Mouse (Mus musculus) T-cell, adult 2 months (primary cell): ENCODE data around the gene Rpl18a.

Source experiments
- DNase-seq: peaks from one replicate; pipeline ENCODE4 v3.0.0; 2022; ENCODE audit warnings: low spot score

Rpl18a gene

DNA sequence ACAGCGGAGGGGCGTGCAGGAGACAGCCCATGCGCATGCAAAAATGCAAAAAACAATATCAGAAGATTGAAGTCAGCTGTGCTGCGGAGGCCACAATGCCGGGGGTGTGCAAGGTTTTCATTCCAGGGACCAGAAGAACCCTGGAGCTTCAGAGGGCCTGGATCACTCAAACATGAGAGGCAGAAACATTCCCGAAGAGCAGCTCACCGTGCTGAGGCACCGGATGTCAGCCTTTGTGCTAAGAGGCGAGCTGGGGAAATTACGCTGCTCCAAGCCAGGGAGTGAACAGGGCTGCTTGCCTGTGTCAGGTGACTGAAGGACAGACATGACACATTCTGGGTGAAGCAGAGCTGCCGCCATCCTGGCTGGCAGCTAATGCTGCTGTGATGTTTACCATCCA lies 16.7 kb downstream of the Rpl18a start:
- no peak for DNase-seq

DNA sequence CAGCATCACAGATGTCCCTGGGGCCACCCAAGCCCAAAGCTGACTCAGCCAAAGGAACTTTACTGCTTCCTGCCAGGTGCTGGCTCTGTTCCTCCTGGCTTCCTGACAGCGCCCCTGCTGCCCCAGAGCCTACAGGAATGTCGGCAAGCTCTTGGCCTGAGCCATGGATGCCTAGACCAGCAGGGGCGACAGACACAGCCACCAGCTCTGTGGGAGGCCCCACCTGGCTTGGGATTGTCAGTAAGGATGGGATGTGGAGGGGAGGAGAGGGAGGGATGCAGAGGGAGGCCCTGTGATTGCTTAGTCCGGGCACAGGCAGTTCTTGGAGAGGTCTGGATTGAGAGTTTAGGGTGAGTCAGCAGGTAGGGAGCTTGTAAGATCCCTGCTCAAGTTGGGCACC lies 17.1 kb downstream of the Rpl18a start:
- no peak for DNase-seq

DNA sequence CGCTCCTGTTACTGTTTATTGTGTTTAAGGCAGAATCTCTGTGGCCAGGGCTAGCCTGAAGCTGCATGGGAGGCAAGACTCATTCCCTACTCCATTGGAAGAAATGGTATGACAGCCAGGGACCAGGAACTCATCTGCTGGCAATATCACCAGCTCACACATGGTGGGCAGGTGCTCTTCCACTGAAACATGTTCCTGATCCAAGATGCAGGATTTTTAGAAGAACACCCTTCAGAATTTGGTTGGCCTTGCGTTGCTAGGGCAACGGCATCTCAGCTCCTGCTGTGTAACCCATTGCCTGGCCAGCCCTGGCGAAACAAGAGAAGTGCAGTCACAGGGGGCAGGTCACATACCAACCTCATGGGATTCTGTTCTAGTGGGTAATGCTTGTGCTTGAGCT lies 17.7 kb downstream of the Rpl18a start:
- no peak for DNase-seq

DNA sequence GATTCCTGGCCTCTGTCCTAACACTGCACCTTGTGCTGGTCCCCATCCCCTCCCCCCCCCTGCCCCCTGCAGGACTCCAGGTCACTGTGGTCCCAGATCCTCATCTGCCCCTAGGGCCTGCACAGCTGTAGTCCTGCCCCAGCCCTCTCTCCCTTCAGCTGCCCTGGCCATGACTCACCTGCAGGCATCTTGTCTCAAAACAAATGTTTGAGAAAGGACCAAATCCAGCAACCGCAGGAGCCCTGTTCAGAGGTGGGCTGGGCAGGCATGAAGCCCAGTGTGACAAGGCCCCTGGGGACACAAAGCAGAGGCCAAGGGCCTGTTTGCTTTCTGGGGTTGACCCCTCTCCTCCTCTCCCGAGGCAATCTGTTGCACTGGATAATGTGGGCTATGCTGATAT lies 19.0 kb downstream of the Rpl18a start:
- no peak for DNase-seq

DNA sequence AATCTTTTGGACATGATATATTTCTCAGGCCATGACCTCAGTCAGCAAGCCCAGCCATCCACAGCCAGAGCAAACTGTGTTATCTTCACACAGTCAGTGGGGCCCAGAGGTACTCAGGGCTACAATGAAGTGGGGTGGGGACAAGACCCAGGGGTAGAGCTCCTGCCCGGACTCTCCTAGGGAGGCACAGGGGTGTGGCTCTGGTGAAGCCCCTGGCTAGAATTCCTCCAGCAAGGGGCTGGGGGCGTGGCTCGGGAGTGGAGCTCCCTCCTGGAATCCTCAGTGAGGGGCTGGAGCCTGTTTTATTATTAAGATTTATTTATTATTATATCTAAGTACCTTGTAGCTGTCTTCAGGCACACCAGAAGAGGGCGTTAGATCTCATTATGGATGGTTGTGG lies 20.8 kb downstream of the Rpl18a start:
- DNase-seq, result no peak

DNA sequence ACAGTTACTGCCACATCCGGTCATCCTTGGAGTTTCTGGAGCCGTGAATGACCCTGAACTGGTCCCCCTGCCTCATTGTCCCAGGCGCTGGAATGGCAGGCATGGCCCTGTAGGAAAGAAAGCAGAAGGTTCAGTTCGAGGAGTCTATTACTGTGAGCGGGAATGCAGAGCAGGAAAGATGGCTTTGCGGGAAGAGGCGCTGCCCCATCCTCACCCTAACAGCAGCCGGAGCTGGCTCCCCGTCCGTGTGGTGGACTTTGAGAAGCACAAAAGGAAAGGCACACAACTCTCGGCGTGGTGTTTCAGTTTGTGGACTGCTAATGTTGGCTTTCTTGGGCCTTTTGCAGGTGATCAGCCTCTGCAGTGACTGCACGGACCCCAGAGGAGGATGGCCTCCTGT lies 22.8 kb downstream of the Rpl18a start:
- DNase-seq, result no peak

DNA sequence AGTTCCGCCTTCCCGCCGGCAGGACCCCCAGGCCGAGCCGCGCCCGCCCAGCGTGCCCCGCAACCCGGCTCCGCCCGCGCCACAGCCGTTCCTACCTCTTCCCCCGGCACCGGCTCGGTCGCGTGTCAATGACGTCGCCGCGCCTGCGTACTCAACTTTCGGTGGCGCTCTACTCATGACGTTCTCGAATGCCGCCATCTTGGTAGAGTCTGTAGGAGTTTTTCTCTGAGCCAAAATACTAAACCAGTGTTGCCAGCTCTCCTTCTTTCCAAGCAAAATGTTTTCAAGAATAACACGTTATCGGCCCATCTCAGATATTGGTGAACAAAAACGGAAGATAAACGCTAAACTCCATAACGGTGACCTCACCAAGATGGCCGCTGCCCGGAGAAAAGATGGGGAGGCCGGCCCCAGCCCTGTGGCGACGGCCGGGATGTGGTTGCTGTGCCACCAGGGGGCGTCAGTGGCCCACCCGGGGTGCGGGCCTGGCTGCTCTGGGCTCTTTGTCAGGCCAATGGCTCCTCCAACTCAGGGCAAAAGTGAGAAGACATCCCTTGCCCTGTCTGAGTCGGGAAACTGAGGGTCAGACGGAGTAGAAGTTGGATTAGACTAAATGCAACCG lies 23.7 kb downstream of the Rpl18a start, which contains the start of gene Ccdc124:
Gene Ccdc124 (minus strand): TSS at position 572 of the 622 bp plus-strand sequence.
- peak; percentile 94 for DNase-seq

DNA sequence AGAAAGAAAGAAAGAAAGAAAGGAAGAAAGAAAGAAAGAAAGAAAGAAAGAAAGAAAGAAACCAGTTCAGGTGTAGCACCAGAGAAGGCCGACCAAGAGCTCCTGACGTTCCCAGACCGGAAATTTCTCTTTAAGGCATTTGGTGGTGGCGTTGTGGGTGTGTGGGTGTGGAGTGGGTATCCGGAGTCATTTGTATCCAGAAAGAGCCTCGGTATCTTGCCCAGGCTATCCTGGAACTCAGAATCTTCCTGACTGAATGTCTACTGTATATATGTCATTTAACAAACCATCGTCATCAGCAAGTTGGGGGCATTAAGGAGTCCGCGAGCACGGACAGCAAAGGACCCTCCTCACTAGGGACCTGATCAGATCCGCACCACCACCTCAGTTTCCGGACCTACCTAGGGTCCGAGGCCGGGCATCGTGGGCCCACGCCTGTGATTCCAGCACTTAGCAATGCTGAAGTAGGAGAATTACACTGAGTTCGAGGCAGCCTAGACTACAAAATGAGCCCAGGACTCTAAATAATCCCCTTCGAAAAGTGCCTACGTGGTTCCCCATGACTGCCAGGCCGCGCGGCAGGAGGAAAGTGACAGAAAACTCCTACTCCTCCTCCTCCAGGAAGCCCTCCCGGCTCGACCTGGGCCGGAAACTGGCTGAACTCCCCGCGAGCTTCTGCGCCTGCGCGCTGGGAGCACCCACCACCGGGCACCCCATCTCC lies 24.4 kb downstream of the Rpl18a start:
- DNase-seq, result no peak

DNA sequence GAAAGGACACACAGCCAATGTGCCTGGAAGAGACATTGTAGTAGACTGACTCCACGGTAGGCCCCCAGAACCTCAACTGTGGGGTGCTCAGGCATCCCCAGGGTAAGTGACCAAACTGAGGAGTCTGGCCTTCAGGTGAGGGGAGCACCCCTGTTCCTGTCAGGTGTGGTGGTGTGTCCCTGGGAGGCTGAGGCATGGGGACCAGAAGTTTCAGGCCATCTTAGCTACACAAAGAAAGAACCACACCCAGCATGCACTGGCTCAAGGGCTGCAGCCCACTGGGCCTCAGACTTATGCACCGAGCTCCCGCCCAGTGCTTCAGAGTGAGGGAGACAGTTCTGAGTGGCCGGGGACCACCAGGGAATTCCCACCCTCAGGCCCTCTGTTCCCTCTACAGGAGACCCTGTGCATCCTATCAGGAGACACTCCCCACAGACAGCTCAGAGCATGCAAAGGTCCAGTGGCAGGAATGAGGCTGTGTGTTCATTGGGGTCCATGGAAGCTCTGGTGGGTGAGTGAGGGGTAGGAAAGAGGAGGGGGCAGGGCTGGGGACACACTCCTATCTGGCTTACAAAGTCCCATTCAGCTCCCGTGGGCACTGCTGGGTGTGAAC lies 25.9 kb downstream of the Rpl18a start:
- no peak for DNase-seq

DNA sequence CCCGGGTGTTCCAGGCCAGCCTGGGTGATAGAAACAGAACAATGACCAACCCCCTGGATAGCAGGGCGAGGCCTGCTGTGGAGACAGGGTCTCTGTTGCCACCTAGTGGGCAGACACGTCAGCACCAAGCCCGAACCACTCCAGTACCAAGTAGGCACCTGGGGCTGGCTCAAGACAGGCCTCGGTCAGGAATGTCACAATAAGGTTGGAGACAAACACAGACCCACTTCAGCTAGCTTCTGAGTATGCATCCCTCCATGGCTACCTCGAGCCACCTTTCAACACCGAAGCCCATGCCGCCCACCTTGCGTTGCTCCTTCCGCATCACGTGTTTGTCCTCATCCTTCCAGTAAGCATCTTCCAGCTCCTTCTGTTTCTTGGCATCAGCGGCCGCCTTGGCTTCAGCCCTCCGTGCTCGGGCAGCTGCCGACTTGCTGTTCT lies 27.6 kb downstream of the Rpl18a start:
- peak; percentile 75 for DNase-seq

DNA sequence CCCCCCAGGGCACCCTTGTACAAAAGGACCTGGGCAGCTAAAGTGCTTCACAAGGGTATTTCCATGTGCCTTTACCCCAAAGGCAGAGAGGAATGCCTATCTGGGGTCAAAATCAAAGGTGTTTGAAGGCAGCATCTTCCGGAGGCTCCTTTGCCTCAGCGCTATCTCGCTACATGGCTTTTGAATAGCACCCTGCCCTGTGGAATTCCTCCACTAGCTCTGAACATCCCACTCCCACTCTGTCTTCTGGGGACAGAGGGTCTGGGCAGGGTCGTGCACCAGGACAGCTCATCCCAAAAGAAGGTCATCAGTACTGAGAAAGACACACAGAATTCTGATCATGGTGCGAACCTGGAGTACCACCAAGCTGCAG lies 28.0 kb downstream of the Rpl18a start:
- DNase-seq, result no peak

DNA sequence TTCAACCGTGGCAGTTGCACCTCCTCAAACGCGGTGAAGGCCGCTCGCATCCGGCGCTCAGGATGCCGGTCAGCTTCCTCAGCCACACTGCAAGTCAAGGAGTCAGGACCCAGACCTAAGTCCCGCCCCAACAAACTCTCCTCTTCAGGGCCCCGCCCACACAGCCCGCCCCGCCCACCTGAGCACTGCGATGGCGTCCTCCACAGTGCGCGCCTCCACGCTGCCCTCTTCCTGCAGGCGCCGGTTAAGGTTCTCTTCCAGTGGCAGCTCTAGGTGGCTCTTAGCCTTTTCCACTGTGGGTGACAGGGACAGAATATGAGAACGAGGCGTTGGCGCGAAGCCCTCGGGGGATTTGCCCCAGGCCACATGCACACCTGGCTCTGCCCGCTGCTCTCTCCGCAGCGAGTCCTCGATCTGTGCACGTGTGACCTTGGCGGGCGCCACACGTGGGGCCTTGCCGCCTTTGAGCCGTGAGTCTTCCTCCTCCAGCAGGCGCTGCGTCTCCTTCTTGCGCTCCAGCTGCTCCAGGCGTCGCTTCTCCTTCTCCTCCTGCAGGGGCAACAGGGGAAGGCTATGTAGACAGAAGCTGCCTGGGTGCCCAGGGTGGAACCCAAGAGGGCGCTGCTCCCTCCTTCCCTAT lies 28.5 kb downstream of the Rpl18a start:
- DNase-seq, result peak; percentile 52

DNA sequence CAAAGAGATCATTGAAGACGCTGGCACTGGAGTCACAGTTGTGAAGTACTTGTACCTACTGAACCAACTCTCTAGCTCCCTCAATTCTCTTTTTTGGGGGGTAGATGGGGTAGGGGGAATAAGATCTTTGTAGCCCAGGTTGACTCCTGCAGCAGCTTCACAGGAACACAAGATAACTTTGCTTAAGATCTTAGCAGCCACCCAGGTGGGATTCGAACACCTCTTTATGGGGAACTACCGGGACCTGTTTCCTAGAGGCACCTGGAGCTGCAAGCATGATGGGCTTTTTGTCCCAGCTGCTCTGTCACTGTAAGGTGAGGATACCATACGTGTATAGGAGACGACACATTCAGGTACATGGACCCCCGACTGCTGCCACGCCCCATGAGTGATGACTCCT lies 30.6 kb downstream of the Rpl18a start:
- no peak for DNase-seq

DNA sequence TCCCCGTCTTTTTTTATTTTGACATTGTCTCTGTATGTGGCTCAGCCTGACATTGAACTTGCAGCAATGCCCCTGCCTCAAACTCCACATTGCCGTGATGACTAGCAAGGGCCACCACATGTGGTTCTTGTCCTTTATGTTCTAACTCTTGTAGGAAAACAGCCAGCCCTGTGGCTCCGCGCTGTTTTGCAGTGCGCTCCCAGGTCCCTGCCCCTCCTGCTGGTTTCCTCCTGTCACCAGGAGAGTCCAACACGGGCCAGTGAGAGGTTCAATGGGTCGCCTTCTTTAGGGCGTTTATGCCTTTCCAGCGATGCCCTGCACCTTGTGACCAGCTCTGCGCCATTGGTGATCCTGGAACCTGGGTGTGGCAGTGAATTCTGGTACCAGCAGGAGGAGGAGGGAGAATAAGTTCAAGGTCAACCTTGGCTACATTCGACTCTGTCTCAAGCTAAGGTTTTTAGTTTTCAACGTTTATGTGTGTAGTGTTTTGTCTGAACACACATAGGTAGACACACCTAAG lies 31.2 kb downstream of the Rpl18a start:
- no peak for DNase-seq

DNA sequence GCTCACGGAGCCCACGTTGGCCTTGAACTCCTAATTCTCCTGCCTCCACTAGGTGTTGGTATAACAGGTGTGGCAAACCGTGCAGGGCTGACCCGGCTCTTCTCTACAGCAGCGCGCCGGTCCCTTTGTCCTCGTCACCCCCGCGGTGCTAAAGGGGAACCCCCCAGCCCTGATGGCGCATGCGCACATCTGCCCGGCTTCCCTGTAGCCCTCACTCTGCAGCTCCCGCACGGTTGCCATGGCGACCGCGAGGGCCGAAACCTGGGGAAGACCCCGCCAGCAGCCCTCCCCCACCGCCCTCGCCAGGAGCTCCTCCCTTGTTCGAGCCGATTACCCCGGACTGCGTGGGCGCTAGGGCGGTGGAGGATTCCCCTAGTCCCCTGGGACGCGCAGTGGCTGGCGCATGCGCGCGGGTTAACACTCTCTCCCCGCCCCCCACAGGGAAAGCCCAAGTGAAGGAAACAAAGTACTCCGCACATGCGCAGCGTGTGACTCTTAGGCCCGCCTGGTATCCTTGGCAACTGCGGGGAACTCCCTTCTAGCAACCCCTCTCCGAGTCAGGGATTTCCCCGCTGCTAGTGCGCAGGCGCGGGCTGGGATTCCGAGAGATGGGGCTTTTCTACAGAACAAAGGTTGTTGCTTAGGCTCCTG lies 31.7 kb downstream of the Rpl18a start:
- DNase-seq, result peak; percentile 100

DNA sequence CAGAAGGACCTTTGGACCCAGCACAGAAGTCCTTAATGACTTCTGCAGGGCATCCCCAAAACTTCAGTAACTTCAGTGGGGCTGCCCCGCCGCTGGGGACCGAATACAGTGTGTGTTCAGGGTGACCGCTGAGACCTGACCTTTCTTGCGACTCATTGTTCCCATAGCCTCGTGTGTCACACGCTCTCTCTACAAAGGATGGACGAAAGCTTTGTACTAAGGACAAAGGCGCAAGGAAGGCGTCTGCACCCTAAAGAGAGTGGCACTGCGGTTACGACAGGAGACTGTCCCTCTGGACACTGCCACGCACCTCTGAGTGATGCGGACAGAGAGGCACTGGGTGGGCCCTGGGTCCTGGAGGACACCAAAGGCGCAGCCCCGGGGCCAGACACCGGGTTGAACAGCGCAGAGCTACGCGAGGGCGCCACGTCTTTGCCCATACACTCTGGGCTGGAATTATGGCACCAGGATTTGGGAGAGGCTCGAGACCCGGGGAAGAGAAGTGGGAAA lies 32.4 kb downstream of the Rpl18a start:
- DNase-seq, result no peak

DNA sequence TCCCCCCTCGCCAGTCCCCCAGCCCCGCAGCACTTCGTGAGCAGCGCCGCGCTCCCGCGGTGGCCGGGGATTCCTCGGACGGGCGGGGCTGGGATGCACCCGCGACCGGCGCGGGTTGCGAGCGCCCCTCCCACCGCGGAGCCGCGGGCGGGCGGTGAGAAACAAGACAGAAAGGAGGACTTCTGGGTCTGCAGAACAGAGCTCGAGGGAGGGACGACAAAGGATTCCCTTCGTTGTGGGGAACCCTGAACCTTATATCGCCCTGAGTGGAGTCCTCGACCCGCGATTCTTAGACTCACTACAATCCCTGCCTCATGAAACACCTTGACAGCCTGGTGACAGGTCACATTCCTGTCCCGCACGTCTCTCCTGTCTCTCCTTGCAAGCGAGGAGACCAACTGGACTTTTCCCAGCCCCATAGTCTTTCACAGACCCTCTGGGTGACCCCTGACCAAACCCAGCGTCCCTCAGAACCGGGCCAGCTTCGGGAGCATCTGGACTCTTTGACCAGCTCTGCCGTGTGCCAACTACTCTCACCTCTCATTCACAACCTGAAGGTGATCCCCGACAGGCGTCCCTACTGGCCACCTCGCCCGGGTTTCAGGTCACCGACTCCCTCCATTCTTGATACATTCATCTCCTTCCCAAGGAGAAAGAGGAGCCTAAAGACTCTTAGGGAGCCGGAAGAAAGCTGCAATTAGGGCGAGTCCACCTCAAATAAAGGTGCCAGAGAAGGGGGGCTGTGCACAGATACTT lies 33.1 kb downstream of the Rpl18a start:
- peak; percentile 26 for DNase-seq

DNA sequence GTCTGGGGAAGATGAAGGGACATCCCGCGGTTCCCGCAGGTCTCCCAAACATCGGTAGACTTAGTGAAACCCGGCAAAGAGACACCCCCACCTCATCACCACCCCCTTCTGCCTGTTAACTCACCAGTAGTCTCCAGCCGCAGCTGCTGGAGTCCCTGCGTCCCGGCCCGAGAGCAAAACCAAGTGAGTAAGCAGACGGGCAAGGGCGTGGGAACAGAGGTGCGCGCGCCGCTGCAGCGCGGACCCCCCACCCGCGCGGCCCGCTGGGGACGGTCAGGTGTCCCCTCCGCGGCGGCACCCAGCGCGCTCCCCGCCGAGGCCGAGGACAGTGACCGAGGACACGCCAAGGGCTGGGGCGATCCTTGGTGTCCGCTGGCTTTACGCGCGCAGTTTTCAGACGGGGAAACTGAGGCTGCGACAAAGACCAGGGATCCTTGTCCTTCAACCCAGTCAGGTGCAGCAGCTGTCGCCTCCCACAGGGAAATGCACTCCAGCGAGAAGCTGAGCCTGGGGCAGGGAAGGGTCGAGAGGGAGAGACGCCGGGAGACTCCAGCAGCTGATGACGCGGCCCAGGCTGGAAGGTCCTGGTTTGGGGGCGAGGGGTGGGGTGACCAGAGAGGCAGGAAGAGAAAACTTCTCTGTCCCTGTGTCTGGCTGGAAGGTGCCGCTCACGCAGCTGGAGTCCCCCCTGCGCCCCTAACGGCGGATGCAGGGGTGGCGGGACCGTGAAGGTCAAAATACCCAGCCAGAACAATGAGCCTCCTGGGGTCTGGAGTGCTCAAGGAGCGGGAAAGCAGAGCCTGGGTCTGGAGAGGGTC lies 34.2 kb downstream of the Rpl18a start, which contains the start of gene Kcnn1:
Gene Kcnn1 (minus strand): TSS at position 435 of the 818 bp plus-strand sequence.
- no peak for DNase-seq

DNA sequence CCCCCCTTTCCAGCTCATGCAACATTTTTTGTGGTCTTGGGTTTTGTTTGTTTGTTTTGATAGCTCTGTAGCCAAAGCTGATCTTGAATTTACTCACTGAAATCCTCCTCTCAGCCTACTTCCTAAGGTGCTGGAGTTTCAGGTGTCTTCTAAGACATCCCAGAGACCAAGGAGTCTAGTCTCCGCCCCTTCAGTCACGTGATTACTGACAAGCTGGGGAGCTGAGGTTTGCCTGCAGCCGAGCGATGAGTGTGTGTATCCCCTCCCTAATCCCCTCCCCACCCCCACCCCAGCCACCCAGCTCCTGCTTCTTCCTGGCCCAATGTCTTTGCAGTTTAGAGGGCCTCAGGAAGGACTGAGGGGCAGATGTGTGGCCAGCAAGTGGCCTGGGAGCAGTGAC lies 39.7 kb downstream of the Rpl18a start:
- DNase-seq, result no peak

DNA sequence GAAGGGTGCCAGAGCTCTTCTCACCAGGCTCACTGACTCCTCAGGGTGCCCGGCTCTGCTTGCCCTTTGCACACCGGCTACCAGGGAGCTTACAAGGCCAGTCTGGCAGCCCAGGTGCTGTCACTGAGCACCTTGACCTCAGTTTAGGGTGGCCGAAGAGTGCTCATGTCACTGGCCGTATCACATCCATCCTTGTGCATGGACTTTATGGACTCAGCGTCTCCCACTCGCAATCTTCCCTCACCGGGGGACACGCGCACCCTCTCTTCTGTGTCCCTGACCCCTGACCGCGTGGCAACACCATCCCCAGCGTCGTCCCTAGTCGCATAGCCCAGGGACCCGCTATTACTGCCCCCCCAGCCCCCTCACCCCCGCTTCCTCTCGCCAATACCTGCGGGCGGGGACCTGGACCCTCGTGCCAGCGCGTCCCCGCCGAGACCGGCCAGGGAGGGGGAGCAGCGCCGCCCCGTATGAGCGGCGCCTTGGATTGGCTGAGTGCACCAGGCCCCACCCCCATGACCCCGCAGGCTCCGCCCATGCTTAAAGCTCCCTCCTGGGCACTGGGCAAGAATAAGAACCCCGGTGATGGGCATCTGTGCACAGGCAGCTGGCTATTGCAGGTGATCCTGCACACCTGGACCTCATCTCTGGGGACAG lies 40.5 kb downstream of the Rpl18a start:
- no peak for DNase-seq
